Mouse (Mus musculus) liver, embryonic 13.5 days (tissue): ENCODE results near the gene Mpped1. TPM values are rescaled to one million over a fixed set of nuclear protein-coding genes. Genes with fewer than 3 reads are reported as not detected.

Experiments used
- ATAC-seq: fragments of 200-750 bp; cut with Nextera tagmentation; 2 replicates; pipeline ENCODE4 v1.8.0; 2017; ENCODE audit warnings: low read depth, mild to moderate bottlenecking, moderate number of reproducible peaks, moderate library complexity
- DNase-seq: peaks from one replicate; pipeline ENCODE4 v3.0.0; 2022
- H3K27ac ChIP-seq: fragments of 300-500 bp; sonication (generic); 2 replicates; pipeline ENCODE4 v1.5.1; 2015; ENCODE audit warnings: moderate library complexity, mild to moderate bottlenecking, inconsistent platforms
- H3K27me3 ChIP-seq: fragments of 300-500 bp; sonication (generic); 2 replicates; pipeline ENCODE4 v1.6.1; 2015; ENCODE audit warnings: mild to moderate bottlenecking, inconsistent platforms
- H3K36me3 ChIP-seq: fragments of 300-500 bp; sonication (generic); 2 replicates; pipeline ENCODE4 v1.6.1; 2015; ENCODE audit warnings: mild to moderate bottlenecking, inconsistent platforms
- H3K4me1 ChIP-seq: fragments of 300-500 bp; sonication (generic); replicated peaks from 2 replicates; pipeline ENCODE4 v1.6.1; 2015; ENCODE audit warnings: inconsistent platforms
- H3K4me2 ChIP-seq: fragments of 300-500 bp; sonication (generic); 2 replicates; pipeline ENCODE4 v1.6.1; 2015; ENCODE audit warnings: inconsistent platforms, mild to moderate bottlenecking, moderate library complexity
- H3K4me3 ChIP-seq: fragments of 300-500 bp; sonication (generic); replicated peaks from 2 replicates; pipeline ENCODE4 v1.5.1; 2015; ENCODE audit warnings: mild to moderate bottlenecking, inconsistent platforms
- H3K9ac ChIP-seq: fragments of 300-500 bp; sonication (generic); 2 replicates; pipeline ENCODE4 v1.6.1; 2015; ENCODE audit warnings: mild to moderate bottlenecking, inconsistent platforms
- H3K9me3 ChIP-seq: fragments of 300-500 bp; sonication (generic); replicated peaks from 2 replicates; pipeline ENCODE4 v1.6.1; 2016; ENCODE audit warnings: inconsistent platforms
- WGBS: fragments of 180-500 bp; shearing (Covaris S2); methylation state at CpG from one replicate; pipeline ENCODE4 v1.1.7; 2015; ENCODE audit not compliant: insufficient replicate concordance; 5-methylcytosine and 5-hydroxymethylcytosine counted together
- polyA plus RNA-seq: library from polyadenylated mRNA; unstranded; fragments of >200 nt; fragmentation: Nextera tagmentation; extraction: Ambion mirVana; gene quantifications from 2 replicates; pipeline ENCODE4 v1.2.1, GENCODE M21; 2015

Mpped1 gene
- polyA plus RNA-seq, 1 experiment from 2014 or later = 0.05 TPM

GRCm38 (mm10) chr15:83892871-83893270 is 113.6 kb downstream of the Mpped1 start:
- Histone ChIP-seq H3K9ac (no peak overlapping the region), H3K27ac (no peak overlapping the region), H3K4me2 (no peak overlapping the region), H3K36me3 (no peaks in the 10 kb centered on the region), H3K27me3 (no peaks in the 10 kb centered on the region), H3K4me1 (no peaks in the 10 kb centered on the region), H3K4me3 (no peak overlapping the region), H3K9me3 (no peaks in the 10 kb centered on the region)
- ATAC-seq = no peak
- 73% methylated on average over 15 of the region's 15 CpGs for WGBS
- no peak for DNase-seq

GRCm38 (mm10) chr15:83894261-83894660 is 115.0 kb downstream of the Mpped1 start:
- Histone ChIP-seq H3K36me3 (no peaks in the 10 kb centered on the region), H3K4me3 (no peak overlapping the region), H3K9ac (no peak overlapping the region), H3K9me3 (no peaks in the 10 kb centered on the region), H3K4me2 (no peak overlapping the region), H3K27ac (no peak overlapping the region), H3K4me1 (no peaks in the 10 kb centered on the region), H3K27me3 (no peaks in the 10 kb centered on the region)
- no peak for DNase-seq
- no peak for ATAC-seq
- 55% methylated on average over 7 of the region's 7 CpGs for WGBS

- no peaks in the 10 kb centered on the region for H3K36me3 ChIP-seq
- no peak for ATAC-seq
- no peaks in the 10 kb centered on the region for H3K27me3 ChIP-seq
- no peak overlapping the region for H3K4me3 ChIP-seq
- no peak overlapping the region for H3K4me2 ChIP-seq
- WGBS = 38% methylated on average over 9 of the region's 9 CpGs
- no peaks in the 10 kb centered on the region for H3K4me1 ChIP-seq
- DNase-seq = no peak
- no peaks in the 10 kb centered on the region for H3K9me3 ChIP-seq
- no peak overlapping the region for H3K9ac ChIP-seq
- H3K27ac ChIP-seq = no peak overlapping the region
Observed at GRCm38 (mm10) chr15:83896011-83896410, 116.7 kb downstream of the Mpped1 start.

GRCm38 (mm10) chr15:83897286-83897685 is 118.0 kb downstream of the Mpped1 start:
- Histone ChIP-seq H3K27ac (no peak overlapping the region), H3K36me3 (no peaks in the 10 kb centered on the region), H3K4me2 (no peak overlapping the region), H3K9ac (no peak overlapping the region), H3K4me1 (no peaks in the 10 kb centered on the region), H3K9me3 (no peaks in the 10 kb centered on the region), H3K4me3 (no peak overlapping the region), H3K27me3 (no peaks in the 10 kb centered on the region)
- DNase-seq (no peak), ATAC-seq (no peak)
- WGBS = 56% methylated on average over 9 of the region's 9 CpGs

GRCm38 (mm10) chr15:83906472-83906871 is 127.2 kb downstream of the Mpped1 start:
- WGBS = 76% methylated on average over 13 of the region's 13 CpGs
- Histone ChIP-seq H3K4me3 (no peak overlapping the region), H3K36me3 (no peaks in the 10 kb centered on the region), H3K9me3 (no peaks in the 10 kb centered on the region), H3K27ac (no peak overlapping the region), H3K27me3 (no peaks in the 10 kb centered on the region), H3K9ac (no peak overlapping the region), H3K4me2 (no peak overlapping the region), H3K4me1 (no peaks in the 10 kb centered on the region)
- DNase-seq = no peak
- no peak for ATAC-seq

Other genes starting within 250 kb of the Mpped1 start
- gene Tspo, start 215.9 kb upstream of the Mpped1 start, polyA plus RNA-seq = 186 and 227 TPM in 2 replicates
- gene Mcat, start 215.7 kb upstream of the Mpped1 start, polyA plus RNA-seq = 18.1 and 21.0 TPM in 2 replicates
- gene Ttll12, start 184.3 kb upstream of the Mpped1 start, polyA plus RNA-seq = 47.2 and 53.2 TPM in 2 replicates
- 0.16 and 0.22 TPM in 2 replicates for gene Scube1, start 54.4 kb upstream of the Mpped1 start, polyA plus RNA-seq